Mouse (Mus musculus) embryonic fibroblast, embryonic 13.5 days (primary cell): ENCODE data around the gene Spa17.

Experiments used
- CTCF ChIP-seq: IDR thresholded peaks from 2 replicates; pipeline ENCODE4 v1.5.1; 2011; ENCODE audit warnings: mild to moderate bottlenecking, control low read depth, low read length, moderate library complexity, borderline replicate concordance; ENCODE audit not compliant: insufficient read depth
- POLR2A ChIP-seq: IDR thresholded peaks from 2 replicates; pipeline ENCODE4 v1.6.1; 2011; ENCODE audit warnings: low read depth, mild to moderate bottlenecking, control low read depth, low read length, moderate library complexity

DNA sequence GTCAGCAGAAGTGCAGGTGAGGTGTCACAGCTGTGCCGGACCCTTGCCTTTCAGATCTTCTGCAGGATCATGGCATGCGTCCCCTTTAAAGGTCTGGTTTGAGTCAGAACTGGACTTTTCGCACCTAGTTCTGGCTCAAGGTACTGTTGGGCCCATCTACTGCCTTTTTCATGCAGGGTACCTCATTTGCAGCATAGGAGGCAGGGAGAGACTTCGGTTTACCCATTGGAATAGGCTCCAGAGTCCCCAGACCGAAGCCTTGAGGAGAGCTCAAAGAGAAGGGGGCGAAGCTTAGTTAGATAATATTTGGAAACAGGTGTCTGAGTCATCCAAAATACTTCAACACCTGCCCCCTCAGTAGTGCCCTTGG lies 374 bp upstream of the Spa17 start:
- TF ChIP-seq POLR2A (no peak), CTCF (no peak)
